Mouse (Mus musculus): ENCODE results near the gene Itpr3. TPM values are rescaled to one million over a fixed set of nuclear protein-coding genes. Genes with fewer than 3 reads are reported as not detected.

The Itpr3 gene
- polyA plus RNA-seq, 1 experiment from 2014 or later, result 1.8 TPM

GRCm38 (mm10) chr17:27126974-27127373 is 69.9 kb downstream of the Itpr3 start:
- Histone ChIP-seq H3K9me3 (no peaks in the 10 kb centered on the region), H3K27me3 (ENCODE audit: insufficient read depth, poor library complexity, severe bottlenecking) (no peaks in the 10 kb centered on the region), H3K4me3 (no peak overlapping the region), H3K4me1 (replicated peaks) (peaks cover 49% of the 10 kb centered on the region), H3K27ac (no peak overlapping the region), H3K36me3 (peaks cover 61% of the 10 kb centered on the region)
- WGBS, result 87% methylated on average over 10 of the region's 10 CpGs
- no peak for DNase-seq (ENCODE audit: low spot score)

DNA sequence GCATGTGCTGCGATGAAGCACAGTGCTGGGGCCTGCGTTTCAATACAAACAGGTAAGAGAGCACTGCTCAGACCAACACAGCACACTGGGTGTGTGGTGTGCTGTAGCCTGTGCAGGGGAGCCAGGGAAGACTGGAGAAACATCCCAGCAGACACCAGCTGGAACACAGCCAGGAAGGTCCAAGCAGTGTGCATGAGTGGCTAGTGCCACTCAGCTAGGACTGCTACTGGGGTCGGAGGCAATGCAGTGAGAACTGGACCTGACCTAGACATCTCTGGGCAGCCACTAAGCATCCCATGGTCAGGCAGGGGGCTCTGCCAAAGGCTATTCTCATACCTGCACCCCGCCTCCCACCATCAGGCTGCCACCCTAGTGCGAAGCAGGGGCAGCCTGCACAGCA is 71.1 kb downstream of the Itpr3 start:
- no peak overlapping the region for H3K4me3 ChIP-seq
- H3K4me1 ChIP-seq (replicated peaks), result peaks cover 61% of the 10 kb centered on the region
- H3K27me3 ChIP-seq (ENCODE audit: insufficient read depth, poor library complexity, severe bottlenecking), result peaks cover 4% of the 10 kb centered on the region; the same call in 1 of the 2 replicates
- 91% methylated on average over 5 of the region's 5 CpGs for WGBS
- H3K36me3 ChIP-seq, result peaks cover 49% of the 10 kb centered on the region
- no peak overlapping the region for H3K27ac ChIP-seq
- no peaks in the 10 kb centered on the region for H3K9me3 ChIP-seq
- DNase-seq (ENCODE audit: low spot score), result no peak

DNA sequence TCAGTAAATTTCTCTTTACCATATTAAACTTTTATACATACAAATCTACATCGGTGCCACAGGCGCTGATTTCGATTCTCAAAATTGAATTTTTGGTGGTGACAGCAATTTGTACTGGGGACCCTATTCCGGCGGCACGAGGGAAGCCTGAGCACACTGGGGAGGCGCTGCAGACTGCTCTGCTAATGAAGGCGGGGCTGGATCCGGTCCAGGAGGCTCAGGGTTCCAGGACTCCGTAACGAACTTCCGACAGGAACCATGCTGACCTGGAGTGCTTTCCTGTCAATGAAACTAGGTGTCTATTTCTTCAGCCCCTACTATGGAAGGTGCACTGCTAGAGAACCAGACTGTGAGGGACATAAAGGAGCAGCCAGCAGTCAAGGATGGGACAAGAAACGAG is 72.2 kb downstream of the Itpr3 start:
- no peak for DNase-seq (ENCODE audit: low spot score)
- Histone ChIP-seq H3K27ac (no peak overlapping the region), H3K36me3 (peaks cover 38% of the 10 kb centered on the region), H3K4me1 (replicated peaks) (peaks cover 65% of the 10 kb centered on the region), H3K9me3 (no peaks in the 10 kb centered on the region), H3K4me3 (no peak overlapping the region), H3K27me3 (ENCODE audit: insufficient read depth, poor library complexity, severe bottlenecking) (peaks cover 4% of the 10 kb centered on the region; the same call in 1 of the 2 replicates)
- WGBS, result 85% methylated on average over 13 of the region's 13 CpGs

DNA sequence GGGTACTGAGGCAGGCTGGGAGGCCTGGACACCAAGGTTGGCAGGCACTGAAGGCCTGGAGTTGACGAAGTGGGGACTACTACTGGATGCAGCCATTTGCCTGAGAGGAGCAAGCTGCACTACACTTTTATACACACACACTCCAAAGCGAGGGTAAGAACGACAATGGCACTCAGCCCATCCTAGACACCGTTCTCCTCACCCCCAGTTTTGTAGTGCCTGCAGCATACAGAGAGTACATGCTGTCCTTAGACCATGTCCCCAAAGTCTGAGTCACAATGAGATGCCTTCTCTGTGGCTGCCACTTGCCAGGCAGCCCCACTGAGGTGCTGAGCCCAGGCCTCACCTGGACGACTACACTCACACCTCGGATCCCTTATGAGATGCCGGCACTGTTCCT is 72.7 kb downstream of the Itpr3 start:
- Histone ChIP-seq H3K4me3 (no peak overlapping the region), H3K27me3 (ENCODE audit: insufficient read depth, poor library complexity, severe bottlenecking) (peaks cover 6% of the 10 kb centered on the region; the same call in 1 of the 2 replicates), H3K36me3 (peaks cover 33% of the 10 kb centered on the region; the same call in 1 of the 2 replicates), H3K9me3 (no peaks in the 10 kb centered on the region), H3K4me1 (replicated peaks) (peaks cover 68% of the 10 kb centered on the region), H3K27ac (no peak overlapping the region)
- WGBS, result 81% methylated on average over 7 of the region's 7 CpGs
- DNase-seq (ENCODE audit: low spot score), result no peak

GRCm38 (mm10) chr17:27130246-27130645 is 73.1 kb downstream of the Itpr3 start:
- peaks cover 69% of the 10 kb centered on the region for H3K4me1 ChIP-seq (replicated peaks)
- peaks cover 29% of the 10 kb centered on the region; the same call in 1 of the 2 replicates for H3K36me3 ChIP-seq
- 54% methylated on average over 9 of the region's 9 CpGs for WGBS
- no peak for DNase-seq (ENCODE audit: low spot score)
- H3K4me3 ChIP-seq, result no peak overlapping the region
- 0 out of 2 replicates have a peak overlapping the region, but pooled peaks have one; percentile 31 for H3K27ac ChIP-seq
- peaks cover 10% of the 10 kb centered on the region; the same call in 1 of the 2 replicates for H3K27me3 ChIP-seq (ENCODE audit: insufficient read depth, poor library complexity, severe bottlenecking)
- H3K9me3 ChIP-seq, result no peaks in the 10 kb centered on the region

DNA sequence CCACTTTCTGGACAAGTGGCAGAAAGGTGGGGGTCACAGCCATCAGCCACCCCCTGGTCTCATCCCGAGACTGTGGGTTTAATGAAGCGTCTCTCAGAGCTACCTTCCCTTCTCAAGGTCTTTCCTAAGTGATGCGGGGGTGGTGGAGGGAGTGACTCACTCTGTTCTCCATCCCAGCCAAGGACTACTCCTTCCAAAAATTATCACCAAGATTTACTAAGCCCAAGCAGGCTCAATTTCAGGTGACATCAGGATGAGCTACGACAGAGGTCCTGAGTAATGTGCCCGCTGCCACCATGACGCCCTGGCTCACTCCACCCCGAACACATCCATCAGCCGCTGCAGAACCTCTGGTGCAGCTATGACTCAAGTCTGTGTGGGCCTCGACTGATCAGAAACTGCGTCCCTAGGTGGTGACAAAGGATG is 74.1 kb downstream of the Itpr3 start:
- Histone ChIP-seq H3K4me1 (replicated peaks) (peaks cover 68% of the 10 kb centered on the region), H3K27ac (no peak overlapping the region), H3K4me3 (no peak overlapping the region), H3K9me3 (no peaks in the 10 kb centered on the region), H3K27me3 (ENCODE audit: insufficient read depth, poor library complexity, severe bottlenecking) (peaks cover 10% of the 10 kb centered on the region; the same call in 1 of the 2 replicates), H3K36me3 (peaks cover 22% of the 10 kb centered on the region; the same call in 1 of the 2 replicates)
- DNase-seq (ENCODE audit: low spot score), result no peak
- WGBS, result 84% methylated on average over 10 of the region's 10 CpGs

- no peak overlapping the region for H3K4me3 ChIP-seq
- H3K36me3 ChIP-seq, result peaks cover 22% of the 10 kb centered on the region; the same call in 1 of the 2 replicates
- peaks cover 63% of the 10 kb centered on the region for H3K4me1 ChIP-seq (replicated peaks)
- WGBS, result 93% methylated on average over 10 of the region's 10 CpGs
- no peaks in the 10 kb centered on the region for H3K9me3 ChIP-seq
- no peak for DNase-seq (ENCODE audit: low spot score)
- no peak overlapping the region; the same call in 1 of the 2 replicates for H3K27ac ChIP-seq
- peaks cover 10% of the 10 kb centered on the region; the same call in 1 of the 2 replicates for H3K27me3 ChIP-seq (ENCODE audit: insufficient read depth, poor library complexity, severe bottlenecking)
These were observed 75.1 kb downstream of the Itpr3 start for GRCm38 (mm10) chr17:27132238-27132637.

GRCm38 (mm10) chr17:27133551-27134141 is 76.5 kb downstream of the Itpr3 start, which contains the start of gene Uqcc2:
Gene Uqcc2 (minus strand): TSS chr17:27133916.
- WGBS, result under 1% methylated on average over 46 of the region's 46 CpGs
- H3K36me3 ChIP-seq, result peaks cover 16% of the 10 kb centered on the region; the same call in 1 of the 2 replicates
- H3K27me3 ChIP-seq (ENCODE audit: insufficient read depth, poor library complexity, severe bottlenecking), result peaks cover 10% of the 10 kb centered on the region; the same call in 1 of the 2 replicates
- peak; percentile 97 for DNase-seq (ENCODE audit: low spot score)
- peaks cover 57% of the 10 kb centered on the region for H3K4me1 ChIP-seq (replicated peaks)
- peak within 1 kb of the TSS; percentile 97 for H3K27ac ChIP-seq
- H3K4me3 ChIP-seq, result peak within 1 kb of the TSS; percentile 79
- no peaks in the 10 kb centered on the region for H3K9me3 ChIP-seq

GRCm38 (mm10) chr17:27134187-27134586 is 77.1 kb downstream of the Itpr3 start:
- DNase-seq (ENCODE audit: low spot score), result no peak
- Histone ChIP-seq H3K27ac (peak overlapping the region; percentile 97), H3K4me1 (replicated peaks) (peaks cover 62% of the 10 kb centered on the region), H3K9me3 (no peaks in the 10 kb centered on the region), H3K27me3 (ENCODE audit: insufficient read depth, poor library complexity, severe bottlenecking) (peaks cover 10% of the 10 kb centered on the region; the same call in 1 of the 2 replicates), H3K4me3 (peak overlapping the region; percentile 79), H3K36me3 (peaks cover 13% of the 10 kb centered on the region; the same call in 1 of the 2 replicates)
- WGBS, result 32% methylated on average over 9 of the region's 9 CpGs

DNA sequence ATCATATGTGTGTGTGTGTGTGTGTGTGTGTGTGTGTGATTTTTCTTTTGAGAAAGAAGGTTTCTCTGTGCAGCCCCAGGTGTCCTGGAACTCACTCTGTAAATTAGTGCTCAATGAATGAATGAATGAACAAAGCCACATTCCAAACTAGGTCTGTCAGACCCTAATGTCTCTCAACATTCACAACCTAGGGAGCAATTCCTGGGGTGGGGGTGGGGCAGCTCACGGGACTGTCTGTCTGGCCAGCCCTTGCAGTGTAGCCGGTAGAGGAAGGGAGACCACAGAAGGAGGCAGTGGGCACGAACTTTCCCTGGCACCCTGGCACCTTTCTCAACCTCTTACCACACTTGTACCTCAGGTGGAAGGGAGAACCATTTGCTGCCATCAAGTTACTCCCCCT is 77.6 kb downstream of the Itpr3 start:
- H3K27ac ChIP-seq, result 0 out of 2 replicates have a peak overlapping the region, but pooled peaks have one; percentile 30
- H3K4me3 ChIP-seq, result no peak overlapping the region
- no peaks in the 10 kb centered on the region for H3K9me3 ChIP-seq
- WGBS, result 30% methylated on average over 3 of the region's 3 CpGs
- peaks cover 65% of the 10 kb centered on the region for H3K4me1 ChIP-seq (replicated peaks)
- no peak for DNase-seq (ENCODE audit: low spot score)
- H3K36me3 ChIP-seq, result peaks cover 11% of the 10 kb centered on the region; the same call in 1 of the 2 replicates
- peaks cover 10% of the 10 kb centered on the region; the same call in 1 of the 2 replicates for H3K27me3 ChIP-seq (ENCODE audit: insufficient read depth, poor library complexity, severe bottlenecking)

- DNase-seq (ENCODE audit: low spot score), result no peak
- H3K4me3 ChIP-seq, result no peak overlapping the region
- WGBS, result 73% methylated on average over 9 of the region's 9 CpGs
- peaks cover 55% of the 10 kb centered on the region for H3K4me1 ChIP-seq (replicated peaks)
- H3K36me3 ChIP-seq, result no peaks in the 10 kb centered on the region
- H3K27ac ChIP-seq, result no peak overlapping the region
- no peaks in the 10 kb centered on the region for H3K9me3 ChIP-seq
- 0 out of 2 replicates have a peak, but pooled peaks cover 6% of the 10 kb centered on the region for H3K27me3 ChIP-seq (ENCODE audit: insufficient read depth, poor library complexity, severe bottlenecking)
These were observed 81.3 kb downstream of the Itpr3 start for GRCm38 (mm10) chr17:27138396-27138795.

- Histone ChIP-seq H3K4me3 (no peak overlapping the region), H3K27me3 (ENCODE audit: insufficient read depth, poor library complexity, severe bottlenecking) (peaks cover 7% of the 10 kb centered on the region; the same call in 1 of the 2 replicates), H3K9me3 (no peaks in the 10 kb centered on the region), H3K36me3 (no peaks in the 10 kb centered on the region), H3K27ac (peak overlapping the region; percentile 2; the same call in 1 of the 2 replicates), H3K4me1 (replicated peaks) (peaks cover 53% of the 10 kb centered on the region)
- 58% methylated on average over 7 of the region's 7 CpGs for WGBS
- DNase-seq (ENCODE audit: low spot score), result no peak
These were observed 82.2 kb downstream of the Itpr3 start for GRCm38 (mm10) chr17:27139304-27139703.

DNA sequence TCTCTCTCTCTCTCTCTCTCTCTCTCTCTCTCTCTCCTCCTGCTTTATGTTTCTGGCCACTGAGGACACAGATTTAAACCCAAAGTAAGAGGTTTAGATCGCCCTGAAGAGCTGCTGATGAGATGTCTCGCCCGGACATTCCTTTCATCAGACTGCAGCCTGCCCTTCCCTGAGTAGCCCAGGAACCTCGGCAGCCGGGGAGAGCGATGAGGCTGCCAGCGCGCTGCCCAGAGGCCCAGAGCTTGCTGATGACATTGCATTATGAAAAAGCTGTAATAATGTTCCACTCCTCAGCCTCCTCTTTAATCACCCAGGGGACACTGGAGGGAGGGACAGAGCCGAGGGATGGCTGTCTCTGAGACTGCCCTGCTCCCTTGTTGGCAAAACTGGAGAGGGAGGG is 83.2 kb downstream of the Itpr3 start:
- Histone ChIP-seq H3K36me3 (no peaks in the 10 kb centered on the region), H3K4me3 (no peak overlapping the region), H3K9me3 (no peaks in the 10 kb centered on the region), H3K27me3 (ENCODE audit: insufficient read depth, poor library complexity, severe bottlenecking) (peaks cover 4% of the 10 kb centered on the region), H3K27ac (peak overlapping the region; percentile 50; the same call in 1 of the 2 replicates), H3K4me1 (replicated peaks) (peaks cover 52% of the 10 kb centered on the region)
- WGBS, result 62% methylated on average over 9 of the region's 9 CpGs
- no peak for DNase-seq (ENCODE audit: low spot score)
